Mouse (Mus musculus) embryonic fibroblast, embryonic 13.5 days (primary cell): ENCODE measurements at regions not wholly inside any gene's neighbourhood (a gene's known extent, or its start where the extent isn't known, plus 50 kb on each side); places are given as distances from the start of the nearest gene placed in this dataset.

Source experiments
- H3K27ac ChIP-seq: 2 replicates; pipeline ENCODE4 v1.5.1; 2012; ENCODE audit warnings: low read length, control low read depth, inconsistent platforms; ENCODE audit not compliant: insufficient read depth
- H3K4me1 ChIP-seq: 2 replicates; pipeline ENCODE4 v1.6.1; 2011; ENCODE audit warnings: low read length; ENCODE audit not compliant: control insufficient read depth, insufficient read depth
- H3K4me3 ChIP-seq: 2 replicates; pipeline ENCODE4 v1.5.1; 2011; ENCODE audit warnings: mild to moderate bottlenecking, control low read depth, low read length; ENCODE audit not compliant: insufficient read depth
- CTCF ChIP-seq: IDR thresholded peaks from 2 replicates; pipeline ENCODE4 v1.5.1; 2011; ENCODE audit warnings: mild to moderate bottlenecking, control low read depth, low read length, moderate library complexity, borderline replicate concordance; ENCODE audit not compliant: insufficient read depth
- POLR2A ChIP-seq: IDR thresholded peaks from 2 replicates; pipeline ENCODE4 v1.6.1; 2011; ENCODE audit warnings: low read depth, mild to moderate bottlenecking, control low read depth, low read length, moderate library complexity

- Histone ChIP-seq H3K4me1 (peaks cover 11% of the 10 kb centered on the region; the same call in 1 of the 2 replicates), H3K4me3 (no peak overlapping the region), H3K27ac (no peak overlapping the region)
- TF ChIP-seq POLR2A = no peak
- TF ChIP-seq CTCF = no peak
These were observed 385.1 kb downstream of the Gm45692 start for GRCm38 (mm10) chr8:26504319-26505035.

DNA sequence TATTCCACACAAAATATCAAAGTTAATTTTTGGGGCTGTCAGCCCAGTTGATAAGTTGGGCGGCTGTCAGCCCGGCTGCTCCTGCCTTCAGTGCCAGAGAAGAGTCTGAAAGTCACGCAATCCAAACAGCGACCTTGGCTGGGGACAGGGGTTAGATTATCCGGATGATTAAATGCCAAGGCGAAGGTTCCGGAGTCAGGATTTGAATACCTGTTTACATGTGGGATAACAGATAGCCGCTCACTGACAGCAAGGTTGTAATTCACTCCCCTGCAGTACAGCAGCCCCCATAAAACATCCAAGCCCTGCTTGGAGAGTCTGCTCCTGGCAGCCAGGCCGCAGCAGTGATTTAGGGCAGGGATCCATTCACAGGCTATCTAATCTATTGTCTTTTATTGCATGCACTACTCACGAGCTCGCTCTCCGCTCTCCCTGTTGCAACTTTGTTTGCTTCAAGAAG lies 388.3 kb downstream of the Gm45692 start:
- H3K4me1 ChIP-seq = no peaks in the 10 kb centered on the region; the same call in 1 of the 2 replicates
- H3K27ac ChIP-seq = no peak overlapping the region
- TF ChIP-seq POLR2A (no peak), CTCF (no peak)
- H3K4me3 ChIP-seq = no peak overlapping the region

DNA sequence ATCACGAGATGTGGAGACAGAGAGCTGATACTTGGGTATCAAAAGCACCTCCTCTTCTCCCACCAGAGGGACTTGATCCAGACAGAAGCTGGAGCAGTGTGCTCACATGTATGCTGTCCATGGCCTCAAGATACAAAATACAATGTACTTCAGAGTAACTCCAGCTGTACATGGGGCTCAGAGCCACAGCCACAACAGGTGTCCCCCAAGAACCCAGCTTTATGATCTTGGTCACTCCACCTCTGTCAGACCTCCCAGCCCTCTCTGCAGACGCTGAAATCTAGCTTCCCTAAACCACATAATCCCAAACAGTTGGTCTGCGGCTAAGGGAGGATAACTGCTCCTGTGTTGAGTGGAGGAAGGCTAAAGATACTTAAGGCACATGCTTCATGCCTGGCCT lies 389.9 kb downstream of the Gm45692 start:
- H3K4me3 ChIP-seq = no peak overlapping the region
- H3K27ac ChIP-seq = no peak overlapping the region
- TF ChIP-seq CTCF (no peak), POLR2A (no peak)
- no peaks in the 10 kb centered on the region for H3K4me1 ChIP-seq

DNA sequence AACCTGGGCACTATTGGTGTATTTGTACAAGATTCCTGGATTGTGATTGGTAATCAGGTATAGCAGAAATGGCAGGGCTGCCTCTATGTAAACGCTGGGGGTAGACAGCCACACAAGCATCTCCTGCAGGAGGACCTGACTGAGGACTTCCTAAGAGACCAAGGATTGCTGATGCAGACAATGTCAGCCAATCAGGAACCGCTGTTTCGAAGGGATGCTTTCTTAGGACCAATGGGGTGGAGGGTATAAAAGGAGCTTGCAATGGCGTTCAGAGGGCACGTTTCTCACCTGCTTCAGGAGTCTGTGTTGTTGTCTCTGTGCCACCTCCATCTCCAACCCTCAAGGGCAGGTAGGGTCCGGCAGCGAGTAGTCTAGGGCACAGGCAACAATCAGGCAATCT lies 393.7 kb downstream of the Gm45692 start:
- Histone ChIP-seq H3K27ac (no peak overlapping the region), H3K4me3 (no peak overlapping the region), H3K4me1 (no peaks in the 10 kb centered on the region)
- no peak for TF ChIP-seq CTCF
- TF ChIP-seq POLR2A = no peak

DNA sequence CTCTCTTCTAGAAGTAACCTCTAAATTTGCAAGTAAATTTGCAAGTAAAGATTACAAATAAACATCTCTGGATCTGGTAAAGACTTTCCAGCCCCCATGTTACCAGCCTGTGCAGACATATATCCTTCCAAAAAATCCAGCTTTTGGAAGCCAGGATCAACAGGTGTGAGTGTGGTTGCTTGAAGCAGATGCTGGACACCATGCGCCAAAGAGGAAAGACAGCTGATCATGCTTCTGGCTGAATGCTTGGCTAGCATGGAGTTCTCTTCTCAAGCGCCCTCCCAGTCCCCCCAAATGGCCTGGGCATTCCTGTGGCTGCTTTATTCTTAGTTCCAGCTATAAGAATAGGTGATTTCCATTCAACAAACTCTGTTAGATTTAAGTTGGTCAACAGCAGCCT lies 404.9 kb downstream of the Gm45692 start:
- H3K4me3 ChIP-seq = no peak overlapping the region
- H3K27ac ChIP-seq = no peak overlapping the region
- no peaks in the 10 kb centered on the region for H3K4me1 ChIP-seq
- TF ChIP-seq POLR2A = no peak
- no peak for TF ChIP-seq CTCF

DNA sequence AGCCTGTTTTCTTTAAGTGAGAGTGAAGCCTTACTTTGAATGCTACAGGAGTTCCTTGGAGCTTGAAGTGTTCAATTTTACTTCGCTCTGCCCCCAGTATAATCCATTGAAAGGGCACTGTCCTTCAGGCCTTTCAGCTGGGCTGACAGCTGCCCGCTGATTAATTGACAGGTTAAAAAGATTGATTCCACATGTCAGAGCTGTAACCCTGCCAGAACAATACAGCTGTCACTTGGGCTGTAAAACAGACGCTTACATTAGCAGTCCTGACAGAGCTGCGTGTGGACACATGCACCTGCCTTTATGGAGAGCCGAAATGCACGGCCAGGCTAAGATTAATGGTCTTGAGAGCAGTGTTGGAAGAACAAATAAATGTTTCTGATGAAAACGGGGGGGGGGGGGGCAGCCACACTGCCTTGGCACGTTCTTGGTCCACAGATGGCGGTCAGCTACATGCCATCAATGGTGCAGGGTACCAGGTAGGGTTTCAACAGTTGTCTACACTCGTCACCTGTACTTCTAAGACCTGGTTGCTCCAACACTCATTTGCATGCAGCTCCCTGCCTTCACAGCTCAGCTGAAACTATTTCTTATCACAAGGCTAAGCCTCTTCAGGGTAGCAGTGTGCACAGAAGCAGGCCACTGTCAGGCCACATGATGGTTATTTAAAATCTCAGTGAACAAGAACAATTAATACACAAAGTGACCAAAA lies 407.3 kb downstream of the Gm45692 start:
- H3K4me3 ChIP-seq = no peak overlapping the region
- TF ChIP-seq CTCF (no peak), POLR2A (no peak)
- H3K27ac ChIP-seq = no peak overlapping the region
- no peaks in the 10 kb centered on the region for H3K4me1 ChIP-seq

DNA sequence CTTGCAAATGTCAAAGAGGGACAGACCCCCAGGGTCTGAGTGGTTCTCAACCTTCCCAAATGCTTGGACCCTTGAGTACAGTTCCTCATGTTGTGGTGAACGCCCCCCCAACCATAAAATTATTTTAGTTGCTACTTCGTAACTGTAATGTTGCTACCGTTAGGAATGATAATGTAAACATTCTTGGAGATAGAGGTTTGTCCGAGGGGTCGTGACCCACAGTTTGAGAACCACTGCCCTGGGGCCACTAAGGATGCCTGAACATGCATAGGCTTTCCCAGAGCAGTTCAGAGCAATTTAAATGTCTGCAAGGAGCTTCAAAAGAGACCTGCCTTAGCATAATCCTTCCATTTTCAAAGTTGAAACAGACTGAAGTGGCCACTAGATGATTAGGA lies 407.8 kb downstream of the Gm45692 start:
- Histone ChIP-seq H3K4me1 (no peaks in the 10 kb centered on the region), H3K27ac (no peak overlapping the region), H3K4me3 (no peak overlapping the region)
- TF ChIP-seq POLR2A (no peak), CTCF (no peak)

DNA sequence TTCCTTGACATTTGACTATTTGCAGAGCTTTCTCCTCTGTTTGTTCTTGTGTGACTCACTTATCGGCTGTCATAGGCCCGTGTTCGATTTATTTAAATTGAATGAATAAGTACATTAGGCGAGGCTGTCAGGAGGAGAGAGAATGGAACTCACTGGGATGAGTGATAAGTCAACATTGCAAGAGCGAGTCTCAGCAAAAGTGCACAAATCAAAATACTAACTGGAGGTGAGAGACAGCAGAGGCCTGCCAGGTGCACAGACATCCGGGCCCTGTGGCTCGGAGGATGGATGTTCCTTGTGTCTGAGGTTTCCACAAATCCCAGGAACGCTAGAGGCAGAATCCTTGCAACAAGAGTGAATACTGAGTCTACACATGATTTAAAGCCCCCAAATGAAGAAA lies 410.6 kb downstream of the Gm45692 start:
- TF ChIP-seq POLR2A = no peak
- no peak for TF ChIP-seq CTCF
- Histone ChIP-seq H3K4me3 (no peak overlapping the region), H3K4me1 (no peaks in the 10 kb centered on the region), H3K27ac (no peak overlapping the region)

DNA sequence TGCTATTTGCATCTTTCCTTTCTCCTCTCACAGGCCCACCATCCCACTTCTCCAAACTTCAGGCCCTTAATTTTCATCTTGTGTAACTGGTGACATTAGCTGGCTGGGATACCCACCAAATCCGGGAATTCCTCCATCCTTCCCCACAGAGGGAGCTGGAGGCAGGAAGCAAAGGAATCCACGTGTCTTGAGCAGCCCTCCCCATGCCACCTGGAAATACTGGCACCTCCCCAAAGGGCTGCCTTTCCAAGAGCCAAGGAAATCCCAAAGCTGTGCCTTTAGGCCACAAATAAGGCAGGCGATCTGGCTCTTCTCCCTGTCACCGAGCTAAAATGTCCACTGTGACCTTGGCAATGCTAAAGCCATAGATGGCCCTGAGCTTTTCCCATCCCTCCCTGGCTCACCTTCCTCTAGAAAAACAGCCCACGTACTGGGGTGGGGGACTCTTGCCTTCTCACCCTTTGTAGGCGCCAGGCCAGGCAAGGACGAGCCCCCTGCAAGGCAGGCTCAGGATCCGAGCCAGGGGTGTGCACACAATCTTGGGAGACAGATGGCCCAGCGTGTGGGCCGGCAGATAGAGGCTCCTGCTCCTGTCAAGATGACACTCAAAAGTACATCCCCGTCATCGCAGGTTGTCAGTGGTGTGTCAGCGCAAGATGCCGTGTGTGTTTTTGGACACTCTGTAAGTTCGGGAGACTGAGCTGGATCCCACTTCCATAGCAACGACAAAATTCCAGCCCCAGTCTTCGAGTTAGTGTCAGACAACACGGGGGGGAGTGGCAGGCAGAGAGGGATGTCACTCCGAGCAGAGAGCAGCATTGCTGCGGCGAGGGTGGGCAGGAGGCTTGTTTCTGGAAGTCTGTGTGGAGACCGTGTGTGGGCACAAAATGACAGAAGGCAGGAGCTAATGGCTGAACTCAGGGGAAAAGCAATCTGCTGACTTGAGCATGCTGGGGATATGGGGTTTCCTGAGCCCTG lies 414.4 kb downstream of the Gm45692 start:
- Histone ChIP-seq H3K4me3 (no peak overlapping the region), H3K27ac (no peak overlapping the region), H3K4me1 (no peaks in the 10 kb centered on the region)
- no peak for TF ChIP-seq POLR2A
- no peak for TF ChIP-seq CTCF

GRCm38 (mm10) chr8:26535816-26536215 lies 416.5 kb downstream of the Gm45692 start:
- TF ChIP-seq CTCF = no peak
- TF ChIP-seq POLR2A = no peak
- no peaks in the 10 kb centered on the region for H3K4me1 ChIP-seq
- no peak overlapping the region for H3K27ac ChIP-seq
- no peak overlapping the region for H3K4me3 ChIP-seq
